Mouse (Mus musculus): ENCODE data around the gene BC004004.
"Not testable (repeated sequence)": the region's sequence is repeated elsewhere in the genome, so short reads cannot be mapped to it uniquely, and the experiment has no call there.

BC004004 gene

GRCm38 (mm10) chr17:29260501-29260900 lies 8.1 kb upstream of the BC004004 start:
- DNase-seq (ENCODE audit: low spot score in 2 of 2), result no peak

- DNase-seq (ENCODE audit: low spot score in 2 of 2), result no peak
Observed at GRCm38 (mm10) chr17:29261603-29262258, 6.9 kb upstream of the BC004004 start.

GRCm38 (mm10) chr17:29262259-29262649 lies 6.3 kb upstream of the BC004004 start:
- DNase-seq (ENCODE audit: low spot score in 2 of 2), result no peak

- no peak for DNase-seq (ENCODE audit: low spot score in 2 of 2)
Observed at GRCm38 (mm10) chr17:29263417-29263816, 5.2 kb upstream of the BC004004 start.

DNA sequence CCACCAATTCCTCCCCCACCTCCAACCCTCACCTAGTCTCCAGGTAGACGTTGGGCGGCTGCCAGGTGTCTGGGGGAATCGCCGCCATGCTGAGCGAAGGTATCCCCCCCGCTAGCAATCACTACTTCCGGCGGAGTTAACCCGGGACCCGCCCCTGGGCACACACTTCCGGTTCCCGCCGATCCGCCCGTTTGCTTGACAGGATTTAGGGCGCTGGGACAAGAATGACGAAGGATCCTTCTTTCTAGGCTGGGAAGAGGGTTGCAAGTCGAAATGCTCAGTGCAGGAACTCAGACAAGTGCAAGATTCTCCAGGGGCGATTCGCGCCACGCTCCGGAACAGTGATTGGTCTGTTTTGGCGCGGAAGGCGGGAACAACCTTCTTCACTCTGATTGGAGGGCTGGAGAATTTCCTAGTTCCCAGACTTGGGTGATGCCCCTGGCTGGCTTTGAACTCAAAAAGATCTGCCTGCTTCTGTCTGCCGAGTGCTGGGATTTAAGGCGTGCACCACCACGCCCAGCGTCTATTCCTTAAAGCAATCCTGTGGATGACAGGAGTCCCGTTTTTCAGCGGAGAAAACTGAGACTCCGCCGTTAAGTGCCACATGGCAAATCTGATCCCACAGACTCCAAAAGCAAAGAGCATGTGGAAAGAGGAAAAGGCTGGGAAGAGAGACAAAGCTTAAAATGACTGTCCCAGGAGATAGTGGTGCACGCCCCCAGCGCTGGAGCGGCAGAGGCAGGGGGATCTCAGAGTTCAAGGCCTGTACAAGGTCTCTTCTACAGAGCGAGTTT lies 4.6 kb upstream of the BC004004 start, which contains the start of gene Ppil1:
Gene Ppil1 (minus strand): TSS at position 347 of the 794 bp plus-strand sequence.
- DNase-seq (ENCODE audit: low spot score in 2 of 2), result peak; percentile 77 to 90

DNA sequence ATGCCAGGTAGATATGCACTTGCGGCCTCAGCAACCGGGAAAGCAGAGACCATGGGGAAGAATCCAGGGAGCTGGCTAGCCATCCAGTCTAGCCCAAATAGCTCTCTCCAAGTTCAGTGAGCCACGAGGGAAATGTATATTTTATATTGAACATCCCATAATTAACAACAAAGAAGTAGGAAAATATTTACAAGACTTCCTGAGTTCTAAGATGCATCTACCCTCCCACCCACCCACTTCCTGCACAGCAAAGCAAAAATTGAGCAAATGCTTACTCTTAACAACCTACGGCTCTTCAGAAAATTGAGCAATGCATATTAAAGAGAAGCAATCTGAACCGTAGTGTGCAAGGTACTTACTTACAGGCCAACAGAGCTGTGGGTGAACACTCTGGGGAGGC lies 3.8 kb upstream of the BC004004 start:
- no peak for DNase-seq (ENCODE audit: low spot score in 2 of 2)

DNA sequence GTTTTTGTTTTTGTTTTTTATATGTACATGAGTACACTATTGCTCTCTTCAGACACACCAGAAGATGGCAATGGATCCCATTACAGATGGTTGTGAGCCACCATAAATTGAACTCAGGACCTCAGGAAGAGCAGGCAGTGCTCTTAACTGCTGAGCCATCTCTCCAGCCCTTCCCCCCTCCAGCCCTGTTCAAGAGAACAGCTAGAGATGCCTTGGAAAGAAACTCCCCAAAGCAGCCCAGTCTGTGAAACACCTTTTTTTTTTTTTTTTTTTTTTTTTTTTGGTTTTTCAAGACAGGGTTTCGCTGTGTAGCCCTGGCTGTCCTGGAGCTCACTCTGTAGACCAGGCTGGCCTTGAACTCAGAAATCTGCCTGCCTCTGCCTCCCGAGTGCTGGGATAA lies 1.5 kb upstream of the BC004004 start:
- not testable (repeated sequence) for DNase-seq (ENCODE audit: low spot score in 2 of 2)

- DNase-seq (ENCODE audit: low spot score in 2 of 2), result no peak
Observed at GRCm38 (mm10) chr17:29267931-29268681, 482 bp upstream of the BC004004 start.

DNA sequence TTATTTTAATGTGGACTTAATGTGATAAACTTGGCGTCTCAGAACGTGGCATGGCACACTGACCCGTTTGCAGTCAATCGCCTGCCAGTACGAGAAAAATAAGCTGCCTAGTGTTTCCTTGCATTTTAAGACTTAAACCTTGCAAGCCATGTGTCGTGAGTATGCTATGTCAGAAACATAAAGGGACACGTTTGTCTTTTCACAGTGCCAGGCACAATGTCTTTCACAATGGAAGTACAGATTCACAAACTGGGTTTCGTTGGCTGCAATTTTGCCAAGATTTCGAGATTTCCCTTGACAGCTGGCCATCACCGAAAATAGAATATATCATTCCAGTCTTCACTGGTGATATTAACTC lies 740 bp downstream of the BC004004 start:
- no peak for DNase-seq (ENCODE audit: low spot score in 2 of 2)

GRCm38 (mm10) chr17:29270148-29270698 lies 1.6 kb downstream of the BC004004 start:
- no peak for DNase-seq (ENCODE audit: low spot score in 2 of 2)

- no peak for DNase-seq (ENCODE audit: low spot score in 2 of 2)
Observed at GRCm38 (mm10) chr17:29273156-29273555, 4.6 kb downstream of the BC004004 start.

DNA sequence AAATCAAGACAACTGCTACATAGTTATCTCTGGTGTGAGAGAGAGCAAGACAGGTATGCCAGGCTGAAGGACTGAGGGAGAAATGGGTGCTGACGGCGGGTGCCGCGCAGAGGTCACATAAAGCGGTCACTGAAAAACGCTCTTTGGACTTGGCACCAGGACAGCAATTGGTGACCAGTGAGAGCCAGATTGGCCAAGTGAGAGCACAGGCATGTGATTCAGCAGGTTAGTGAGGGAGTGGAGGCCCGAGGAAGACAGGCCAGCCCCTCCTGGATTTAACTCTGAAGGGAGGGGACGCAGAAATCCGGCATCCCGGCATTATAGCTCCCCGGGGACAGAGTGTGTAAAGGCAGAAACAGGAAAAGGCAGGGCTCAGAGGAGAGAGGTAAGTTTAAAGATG lies 5.3 kb downstream of the BC004004 start:
- no peak for DNase-seq (ENCODE audit: low spot score in 2 of 2)

DNA sequence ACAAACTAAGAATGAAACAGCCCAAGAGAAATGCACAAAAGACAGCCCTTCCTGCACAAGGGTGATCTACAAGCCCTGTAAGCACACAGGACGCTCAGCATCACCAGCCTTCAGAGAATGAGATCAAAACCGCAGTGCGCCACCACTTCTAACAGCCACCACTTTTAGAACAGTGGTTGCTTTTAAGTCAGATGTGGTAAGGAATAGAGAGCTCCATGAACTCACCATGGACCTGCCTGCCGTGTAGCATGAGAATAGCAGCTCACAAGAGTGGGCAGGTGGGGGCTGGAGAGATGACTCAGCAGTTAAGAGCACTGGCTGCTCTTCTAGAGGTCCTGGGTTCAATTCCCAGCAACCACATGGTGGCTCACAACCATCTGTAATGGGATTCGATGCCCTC lies 11.8 kb downstream of the BC004004 start:
- DNase-seq (ENCODE audit: low spot score in 2 of 2), result no peak

DNA sequence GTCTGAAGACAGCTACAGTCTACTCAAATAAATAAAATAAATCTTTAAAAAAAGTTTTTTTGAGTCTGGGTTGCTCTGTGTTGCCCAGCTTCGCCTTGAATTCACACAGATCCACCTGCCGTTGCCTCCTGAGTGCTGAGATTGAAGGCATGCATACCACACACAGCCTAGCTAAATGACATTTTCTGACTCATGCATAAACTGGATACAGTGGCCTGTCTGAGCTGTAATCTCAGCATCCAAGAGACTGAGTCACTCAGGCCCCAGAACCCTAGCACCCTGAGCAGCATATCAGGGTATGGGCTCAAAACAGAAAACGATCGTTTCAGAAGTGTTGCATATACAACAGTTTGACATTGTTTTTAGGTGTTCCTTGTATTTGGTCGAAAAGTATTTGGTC lies 13.0 kb downstream of the BC004004 start:
- no peak for DNase-seq (ENCODE audit: low spot score in 2 of 2)

DNA sequence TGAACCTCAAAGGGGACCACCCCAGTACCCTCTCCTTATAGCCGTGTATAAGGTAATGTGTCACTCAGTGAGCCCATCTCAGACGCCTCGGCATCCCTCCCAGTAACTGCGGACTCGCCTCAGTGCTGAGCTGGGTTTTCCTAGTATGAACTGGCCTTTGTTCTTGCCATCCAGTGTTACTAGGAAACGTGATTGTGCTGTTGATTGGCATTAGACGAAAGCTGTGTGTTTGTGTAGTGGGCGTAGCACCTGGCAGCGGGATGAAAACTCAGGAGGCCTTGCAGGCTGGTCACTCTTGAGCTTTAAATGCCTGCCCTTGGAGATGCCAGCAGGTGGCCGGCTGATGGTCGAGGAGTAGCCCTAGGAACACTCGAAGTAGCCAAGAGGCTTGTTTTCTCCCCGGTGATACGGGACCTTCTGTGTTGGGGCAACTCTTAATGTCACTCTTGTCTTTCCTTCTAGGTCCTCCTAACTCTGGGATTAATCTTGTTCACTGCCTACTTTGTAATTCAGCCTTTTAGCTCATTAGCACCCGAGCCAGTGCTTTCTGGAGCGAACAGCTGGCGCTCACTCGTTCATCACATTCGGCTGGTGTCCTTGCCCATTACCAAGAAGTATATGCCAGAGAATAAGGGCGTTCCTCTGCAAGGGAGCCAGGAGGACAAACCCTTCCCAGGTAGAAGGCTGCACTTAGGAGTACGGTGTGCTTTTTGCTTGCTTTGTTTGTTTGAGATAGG lies 13.8 kb downstream of the BC004004 start:
- DNase-seq (ENCODE audit: low spot score in 2 of 2), result no peak

DNA sequence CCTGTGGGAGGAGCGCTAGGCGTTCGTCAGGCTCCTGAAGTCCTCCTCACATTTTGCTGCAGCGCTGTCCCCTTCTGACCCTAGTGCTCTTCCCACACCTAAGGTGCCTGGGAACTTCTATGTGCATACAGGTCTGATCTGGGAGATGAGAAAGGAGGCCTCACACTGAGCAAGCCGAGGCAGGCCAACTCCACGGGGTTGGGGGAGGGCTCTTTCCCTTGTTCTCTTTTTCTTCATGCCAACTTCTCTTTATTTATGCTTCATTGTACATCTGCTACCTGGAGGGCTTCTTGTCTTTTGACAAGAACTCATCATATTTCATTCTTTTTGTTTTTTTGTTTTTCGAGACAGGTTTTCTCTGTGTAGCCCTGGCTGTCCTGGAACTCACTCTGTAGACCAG lies 23.2 kb downstream of the BC004004 start:
- DNase-seq (ENCODE audit: low spot score in 2 of 2), result no peak

- DNase-seq (ENCODE audit: low spot score in 2 of 2), result no peak
Observed at GRCm38 (mm10) chr17:29292996-29293395, 24.4 kb downstream of the BC004004 start.

- DNase-seq (ENCODE audit: low spot score in 2 of 2), result no peak
Observed at GRCm38 (mm10) chr17:29293807-29294605, 25.4 kb downstream of the BC004004 start.

DNA sequence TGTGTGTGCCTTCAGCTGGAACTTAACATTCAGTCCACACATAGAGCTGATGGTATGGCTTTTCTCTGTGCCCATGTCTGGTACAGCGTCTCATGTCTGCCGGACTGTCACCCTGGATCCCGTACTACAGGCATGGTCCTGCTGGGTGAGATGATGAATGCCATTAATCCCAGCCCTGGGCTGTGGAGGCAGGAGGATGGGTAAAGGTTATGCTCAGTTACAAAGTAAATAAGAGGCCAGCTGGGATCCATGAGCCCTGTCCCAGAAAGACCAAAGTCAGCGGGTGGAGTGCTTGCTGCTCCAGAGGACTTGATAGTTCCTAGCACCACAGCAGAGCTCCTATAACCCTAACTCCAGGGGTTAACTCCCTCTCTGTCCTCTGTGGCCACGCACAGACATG lies 27.2 kb downstream of the BC004004 start:
- DNase-seq (ENCODE audit: low spot score in 2 of 2), result no peak

- DNase-seq (ENCODE audit: low spot score in 2 of 2), result no peak
Observed at GRCm38 (mm10) chr17:29297321-29297720, 28.7 kb downstream of the BC004004 start.

DNA sequence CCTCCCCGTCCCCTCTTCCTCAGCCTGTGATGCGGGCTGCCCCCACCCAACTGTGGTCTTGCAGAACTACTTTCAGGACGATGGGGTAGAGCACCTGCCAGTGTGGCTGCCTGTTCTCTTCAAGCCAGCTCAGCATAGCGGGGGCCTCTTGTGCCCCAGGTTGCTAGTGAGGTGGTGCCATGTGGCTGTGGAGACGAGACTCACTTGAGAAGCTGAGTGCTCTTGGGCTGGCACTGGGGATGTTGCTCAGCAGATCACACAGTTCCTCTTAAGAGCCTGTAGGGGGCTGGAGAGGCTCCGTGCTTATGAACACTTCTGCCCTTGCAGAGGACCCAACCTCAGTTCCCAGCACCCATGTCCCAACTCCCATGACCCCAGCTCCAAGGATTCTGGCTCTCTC lies 29.2 kb downstream of the BC004004 start:
- no peak for DNase-seq (ENCODE audit: low spot score in 2 of 2)

Data from spleen, postnatal 4 days (tissue).